18 mouse cellular contexts compared by ENCODE assay signal in the genomic region with DNA sequence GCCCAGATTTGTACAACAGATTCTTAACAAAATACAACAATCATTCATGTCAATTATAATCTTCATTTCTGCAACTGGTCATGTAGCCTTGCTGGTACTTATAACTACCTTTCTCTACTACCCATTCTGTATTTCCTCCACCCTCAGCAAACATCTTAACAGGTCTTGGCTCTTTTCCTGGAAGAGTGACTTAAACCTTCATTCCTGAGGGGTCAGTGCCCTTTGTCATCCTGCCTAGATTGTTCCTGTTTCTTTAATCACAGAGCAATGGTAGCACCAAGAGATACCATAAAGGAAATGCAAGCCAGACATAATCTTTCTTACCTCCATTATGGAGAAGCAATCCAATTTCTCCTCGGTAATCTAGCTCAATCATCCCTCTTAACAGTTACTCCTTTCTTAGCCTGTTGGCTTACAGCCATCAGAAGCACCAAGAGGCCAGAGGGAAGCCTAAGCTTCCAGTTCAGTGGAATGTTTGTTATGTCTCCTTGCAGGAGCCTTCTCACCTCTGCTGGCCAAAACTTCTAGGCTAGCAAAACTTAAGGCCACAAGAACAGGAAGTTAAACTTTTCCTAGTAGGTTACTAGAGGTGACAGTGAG. TPM values are rescaled to one million over a fixed set of nuclear protein-coding genes. Genes with fewer than 3 reads are reported as not detected.
DNase-seq lines count a peak whose midpoint lies in the region; ATAC-seq and TF ChIP-seq lines count a peak whose summit lies in the region.
"Had no signal": no experiment of that assay in that cellular context is flagged by ENCODE, and none has a peak within 500 bp of the region (broad histone marks: within the 10 kb centered on the region; RNA-seq: fewer than 3 reads in every experiment).

No protein-coding gene starts in this region.

- no peaks in the 10 kb centered on the region for H3K36me3 ChIP-seq in lung, embryonic 14.5 days (ENCODE audit: insufficient read depth)
- H3K36me3 ChIP-seq: embryonic facial prominence, embryonic 13.5 days; forebrain, embryonic 12.5 days; heart, embryonic 12.5 days had no signal

- no peak overlapping the region for H3K4me3 ChIP-seq in lung, embryonic 14.5 days (ENCODE audit: low read depth, low read length)
- no peak overlapping the region for H3K4me3 ChIP-seq in lung, adult 2 months (replicated peaks; ENCODE audit: extremely low read depth, low read depth, low read length)
- H3K4me3 ChIP-seq: embryonic facial prominence, embryonic 13.5 days; forebrain, embryonic 12.5 days; heart, embryonic 12.5 days had no signal

- peak; percentile 29 for DNase-seq in heart, adult 11 months
- no peak for DNase-seq in heart, postnatal 4 days
- peak; percentile 24 for DNase-seq in lung, embryonic 14.5 days
- no peak for DNase-seq in lung, adult 2 months
- DNase-seq in 3T3-L1 (ENCODE audit: low read depth, low spot score) (peak; percentile 62), adipocyte (ENCODE audit: low spot score) (peak; percentile 18)
- no peak for DNase-seq in frontal cortex, postnatal 36 days (ENCODE audit: low spot score in 2 of 2)
- DNase-seq: adrenal gland, postnatal 10 days; cerebellum, adult 11-12 months; cerebellum, adult 9-11 months; cerebellum, postnatal 36 days; gastrocnemius, postnatal 14 days had no signal

- 29% methylated on average over 1 of the region's 1 CpGs for WGBS in lung, embryonic 14.5 days
- WGBS in lung, adult 2 months, result 20% methylated on average over 1 of the region's 1 CpGs

- TF ChIP-seq CTCF in lung, embryonic 14.5 days (IDR thresholded peaks at IDR 0.05; ENCODE audit: low read depth), result no peak
- no peak for TF ChIP-seq CTCF in lung, adult 2 months (IDR thresholded peaks at IDR 0.05; ENCODE audit: insufficient read depth, low read length)

- H3K4me1 ChIP-seq in lung, embryonic 14.5 days (ENCODE audit: insufficient read depth), result no peaks in the 10 kb centered on the region
- H3K4me1 ChIP-seq in lung, adult 2 months (ENCODE audit: control insufficient read depth, insufficient read depth, low read length), result no peaks in the 10 kb centered on the region
- H3K4me1 ChIP-seq: embryonic facial prominence, embryonic 13.5 days; forebrain, embryonic 12.5 days had no signal

- H3K9me3 ChIP-seq in lung, embryonic 14.5 days (ENCODE audit: low read depth, low read length), result no peaks in the 10 kb centered on the region
- H3K9me3 ChIP-seq: embryonic facial prominence, embryonic 13.5 days; forebrain, embryonic 12.5 days; heart, embryonic 12.5 days had no signal

- no peaks in the 10 kb centered on the region for H3K27me3 ChIP-seq in lung, embryonic 14.5 days (ENCODE audit: insufficient read depth, low read length)
- H3K27me3 ChIP-seq: embryonic facial prominence, embryonic 13.5 days; forebrain, embryonic 12.5 days; heart, embryonic 12.5 days had no signal

- no peak for TF ChIP-seq POLR2A in lung, adult 2 months (IDR thresholded peaks at IDR 0.05; ENCODE audit: borderline replicate concordance, extremely low read depth, low read depth, low read length)

- no peak overlapping the region for H3K4me2 ChIP-seq in lung, embryonic 14.5 days
- H3K4me2 ChIP-seq: embryonic facial prominence, embryonic 13.5 days; forebrain, embryonic 12.5 days; heart, embryonic 12.5 days had no signal

- ATAC-seq in lung, embryonic 14.5 days (ENCODE audit: insufficient read depth), result no peak
- ATAC-seq in megakaryocyte, adult 5-6 weeks (ENCODE audit: poor library complexity, severe bottlenecking), result no peak
- ATAC-seq: forebrain, embryonic 16.5 days; hindbrain, embryonic 16.5 days had no signal

- no peak overlapping the region for H3K9ac ChIP-seq in lung, embryonic 14.5 days
- H3K9ac ChIP-seq: embryonic facial prominence, embryonic 13.5 days; forebrain, embryonic 12.5 days; heart, embryonic 12.5 days had no signal

- H3K27ac ChIP-seq in lung, embryonic 14.5 days (ENCODE audit: low read depth), result no peak overlapping the region
- H3K27ac ChIP-seq: embryonic facial prominence, embryonic 13.5 days; forebrain, embryonic 12.5 days had no signal

RNA-seq across cellular contexts. Expression of a gene that starts 59.7 kb away (rescaled TPM):
- total RNA-seq in heart, postnatal 4 days (2021), result 10 to 100 TPM; 18.8 to 19.8 TPM
- polyA plus RNA-seq in lung, embryonic 14.5 days (2014; fragmentation: Nextera tagmentation; extraction: Ambion mirVana), result 66.9 and 69.3 TPM in 2 replicates
- 55.4 and 60.1 TPM in 2 replicates for polyA plus RNA-seq in lung, adult 2 months (2012; rRNA removed)
- 5.9 and 7.1 TPM in 2 replicates for total RNA-seq in megakaryocyte, adult 5-6 weeks (2015)
- total RNA-seq in megakaryocyte, adult 5-6 weeks (2017), result 1.3 and 1.5 TPM in 2 replicates

Comparison
In these comparisons a context has a peak if more than half of its experiments do, and no peak if none do; other contexts are left out.
1. DNase-seq: peak in heart, adult 11 months (single experiment), lung, embryonic 14.5 days (single experiment), 3T3-L1 (single experiment) and adipocyte (single experiment); none in heart, postnatal 4 days (single experiment), lung, adult 2 months (single experiment) and frontal cortex, postnatal 36 days (0 of 2).